Mouse (Mus musculus) liver, embryonic 11.5 days (tissue): ENCODE data around the gene Atp12a. TPM values are rescaled to one million over a fixed set of nuclear protein-coding genes. Genes with fewer than 3 reads are reported as not detected.

Source experiments
- ATAC-seq: fragments of 200-750 bp; cut with Nextera tagmentation; replicated peaks from 2 replicates; pipeline ENCODE4 v1.8.0; 2017; ENCODE audit warnings: moderate number of reproducible peaks, mild to moderate bottlenecking, moderate TSS enrichment, moderate library complexity; ENCODE audit not compliant: low FRiP score
- DNase-seq: peaks from one replicate; pipeline ENCODE4 v3.0.0-alpha.2; 2017; ENCODE audit warnings: low spot score
- H3K27ac ChIP-seq: fragments of 300-500 bp; sonication (generic); 2 replicates; pipeline ENCODE4 v1.5.1; 2014; ENCODE audit warnings: mild to moderate bottlenecking, low read depth, low read length, control low read depth
- H3K27me3 ChIP-seq: fragments of 300-500 bp; sonication (generic); replicated peaks from 2 replicates; pipeline ENCODE4 v1.6.1; 2014; ENCODE audit warnings: low read length, mixed read lengths; ENCODE audit not compliant: control insufficient read depth, insufficient read depth
- H3K36me3 ChIP-seq: fragments of 300-500 bp; sonication (generic); 2 replicates; pipeline ENCODE4 v1.6.1; 2014; ENCODE audit warnings: mild to moderate bottlenecking, low read length, moderate library complexity, mixed read lengths; ENCODE audit not compliant: control insufficient read depth, insufficient read depth
- H3K4me1 ChIP-seq: fragments of 300-500 bp; sonication (generic); replicated peaks from 2 replicates; pipeline ENCODE4 v1.6.1; 2014; ENCODE audit warnings: low read length, mixed read lengths; ENCODE audit not compliant: control insufficient read depth, insufficient read depth
- H3K4me2 ChIP-seq: fragments of 300-500 bp; sonication (generic); 2 replicates; pipeline ENCODE4 v1.6.1; 2014; ENCODE audit warnings: mild to moderate bottlenecking, control low read depth, moderate library complexity
- H3K4me3 ChIP-seq: fragments of 300-500 bp; sonication (generic); 2 replicates; pipeline ENCODE4 v1.5.1; 2014; ENCODE audit warnings: low read depth, low read length, control low read depth
- H3K9ac ChIP-seq: fragments of 300-500 bp; sonication (generic); 2 replicates; pipeline ENCODE4 v1.6.1; 2014; ENCODE audit warnings: low read depth, low read length, control low read depth
- H3K9me3 ChIP-seq: fragments of 300-500 bp; sonication (generic); 2 replicates; pipeline ENCODE4 v1.6.1; 2016; ENCODE audit warnings: low read length, inconsistent platforms, mixed read lengths; ENCODE audit not compliant: control insufficient read depth
- WGBS: fragments of 180-500 bp; shearing (Covaris S2); extraction: QIAGEN DNeasy Blood & Tissue Kit; methylation state at CpG from one replicate; pipeline ENCODE4 v1.1.7; 2014; 5-methylcytosine and 5-hydroxymethylcytosine counted together
- polyA plus RNA-seq: library from polyadenylated mRNA; unstranded; fragments of >200 nt; fragmentation: Nextera tagmentation; extraction: Ambion mirVana; gene quantifications from 2 replicates; pipeline ENCODE4 v1.2.1, GENCODE M21; 2014

The Atp12a gene
- 0.14 TPM in 1 of 2 replicates, not detected in the other for polyA plus RNA-seq

DNA sequence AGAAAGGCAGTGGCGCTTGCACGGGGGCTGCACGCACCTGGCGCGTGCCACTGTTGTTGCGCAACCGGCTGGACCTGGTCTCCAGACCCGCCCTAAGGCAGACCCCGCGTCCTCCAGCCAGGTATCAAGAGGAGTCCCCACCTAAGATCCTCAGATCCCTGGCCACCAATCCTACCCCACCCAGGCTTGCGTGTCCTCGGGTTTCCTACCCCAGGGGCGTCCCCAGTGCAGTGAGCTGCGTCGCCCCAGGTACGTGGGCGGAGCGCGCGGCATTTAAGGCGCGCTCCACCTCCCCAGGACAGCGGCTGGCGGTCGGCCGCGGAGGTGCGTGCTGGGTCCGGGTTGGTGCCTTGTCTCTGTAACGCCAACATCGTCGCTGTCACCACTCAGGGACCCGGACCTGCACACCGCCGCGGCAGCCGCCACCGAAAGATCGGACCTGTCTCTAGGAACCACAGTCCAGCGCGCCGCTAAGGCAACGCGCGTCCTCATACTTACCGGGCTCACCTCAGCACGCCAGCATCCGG, at the start of gene Atp12a:
TSS of gene Atp12a (plus strand) at position 358 of the 527 bp plus-strand sequence.
- no peak for ATAC-seq
- no peak within 1 kb of the TSS for H3K27ac ChIP-seq

DNA sequence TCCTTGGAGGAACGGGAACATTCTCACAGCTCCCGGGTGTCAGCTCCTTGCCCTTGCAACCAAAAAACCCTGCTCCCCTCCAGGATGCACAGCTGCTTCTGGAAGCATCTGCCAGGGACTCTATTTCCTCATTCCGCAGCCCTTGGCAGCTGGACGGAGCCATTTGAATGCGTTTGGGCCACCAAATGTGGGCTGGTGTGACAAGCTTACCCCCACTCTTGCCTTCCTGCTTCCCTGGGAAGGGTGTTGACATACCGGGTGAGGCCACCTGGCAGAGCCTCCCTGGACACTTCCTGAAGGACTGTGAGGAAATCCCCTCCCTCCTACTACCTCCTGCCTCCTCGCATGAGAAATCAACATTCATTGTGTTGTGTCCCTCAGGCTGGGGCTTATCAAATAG, 49.3 kb upstream of the Atp12a start:
- Histone ChIP-seq H3K4me2 (no peak overlapping the region), H3K9ac (no peak overlapping the region), H3K27me3 (no peaks in the 10 kb centered on the region), H3K36me3 (no peaks in the 10 kb centered on the region), H3K4me1 (no peaks in the 10 kb centered on the region), H3K9me3 (no peaks in the 10 kb centered on the region), H3K4me3 (no peak overlapping the region), H3K27ac (no peak overlapping the region)
- 32% methylated on average over 7 of the region's 7 CpGs for WGBS
- DNase-seq (no peak), ATAC-seq (no peak)

More for the DNA sequence above, at the start of gene Atp12a:
- Histone ChIP-seq H3K36me3 (no peaks in the 10 kb centered on the region), H3K4me2 (peak within 1 kb of the TSS; percentile 64), H3K4me1 (no peaks in the 10 kb centered on the region), H3K9me3 (no peaks in the 10 kb centered on the region), H3K9ac (no peak within 1 kb of the TSS), H3K4me3 (peak within 1 kb of the TSS; percentile 31), H3K27me3 (peaks cover 58% of the 10 kb centered on the region)
- WGBS, result 4% methylated on average over 48 of the region's 48 CpGs
- DNase-seq, result no peak

DNA sequence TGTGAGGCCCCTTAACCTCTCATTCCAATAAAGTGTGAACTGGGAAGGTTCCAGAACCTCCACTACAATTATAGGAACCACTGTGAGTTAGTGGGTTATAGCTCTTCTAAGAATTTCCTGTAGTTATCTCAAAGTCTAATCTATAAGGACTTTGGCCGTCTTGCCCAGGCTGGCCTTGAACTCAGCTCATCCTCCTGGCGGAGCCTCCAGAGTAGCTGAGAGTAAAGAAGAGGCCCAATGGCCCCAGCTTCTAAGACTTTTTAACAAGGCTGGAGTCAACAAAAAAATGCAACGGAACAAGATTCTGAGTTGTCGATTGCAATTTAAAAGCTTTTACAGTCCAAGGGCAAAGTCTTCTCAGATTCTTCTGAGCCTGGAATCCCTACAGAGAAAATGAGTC, 48.5 kb upstream of the Atp12a start:
- no peak overlapping the region for H3K4me3 ChIP-seq
- DNase-seq, result no peak
- H3K9ac ChIP-seq, result no peak overlapping the region
- ATAC-seq, result no peak
- no peaks in the 10 kb centered on the region for H3K27me3 ChIP-seq
- H3K27ac ChIP-seq, result no peak overlapping the region
- no peaks in the 10 kb centered on the region for H3K36me3 ChIP-seq
- no peaks in the 10 kb centered on the region for H3K4me1 ChIP-seq
- H3K9me3 ChIP-seq, result no peaks in the 10 kb centered on the region
- WGBS, result 79% methylated on average over 4 of the region's 4 CpGs
- no peak overlapping the region for H3K4me2 ChIP-seq

DNA sequence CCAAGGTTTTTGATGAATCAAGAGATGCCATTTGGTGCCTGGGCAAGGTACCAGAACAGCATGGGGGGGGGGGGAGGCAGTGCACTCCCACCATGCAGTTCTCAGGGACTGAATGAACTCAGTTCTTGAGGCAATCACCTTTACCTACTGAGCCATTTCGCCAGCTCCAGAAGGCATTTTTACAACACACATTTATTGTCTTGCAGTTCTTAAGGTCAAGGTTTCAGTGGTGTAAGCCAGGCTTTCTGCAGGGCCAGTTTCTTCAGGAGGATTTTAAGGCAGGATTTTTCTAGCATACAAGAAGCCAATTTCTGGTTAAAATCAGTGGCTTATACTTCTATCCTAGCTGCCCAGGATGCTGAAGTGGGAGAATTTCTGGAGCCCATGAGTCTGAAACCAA, 41.9 kb upstream of the Atp12a start:
- DNase-seq, result no peak
- Histone ChIP-seq H3K27me3 (no peaks in the 10 kb centered on the region), H3K4me1 (no peaks in the 10 kb centered on the region), H3K4me3 (no peak overlapping the region), H3K4me2 (no peak overlapping the region), H3K9me3 (no peaks in the 10 kb centered on the region), H3K36me3 (no peaks in the 10 kb centered on the region), H3K27ac (no peak overlapping the region), H3K9ac (no peak overlapping the region)
- ATAC-seq, result no peak
- 82% methylated on average over 1 of the region's 1 CpGs for WGBS

DNA sequence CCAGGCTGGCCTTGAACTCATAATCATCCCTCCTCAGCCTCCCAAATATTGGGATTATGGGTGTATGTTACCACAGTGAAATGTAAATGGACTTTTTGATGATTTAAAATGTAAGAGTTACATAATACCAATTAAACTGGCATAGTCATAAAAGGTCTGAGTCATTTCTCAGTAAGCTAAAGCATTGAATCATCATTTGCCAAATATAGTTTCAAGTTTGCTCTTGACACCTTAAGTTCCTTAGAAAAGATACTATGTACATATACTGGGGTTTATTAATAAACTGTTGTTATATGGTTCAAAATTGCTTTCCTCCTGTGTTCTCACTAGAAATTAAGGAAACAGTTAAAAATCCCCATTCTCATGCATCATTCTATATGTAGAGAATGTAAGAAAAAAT, 39.8 kb upstream of the Atp12a start:
- Histone ChIP-seq H3K27me3 (no peaks in the 10 kb centered on the region), H3K4me2 (no peak overlapping the region), H3K4me1 (no peaks in the 10 kb centered on the region), H3K36me3 (no peaks in the 10 kb centered on the region), H3K9me3 (no peaks in the 10 kb centered on the region), H3K9ac (no peak overlapping the region), H3K4me3 (no peak overlapping the region), H3K27ac (no peak overlapping the region)
- no peak for DNase-seq
- ATAC-seq, result no peak

DNA sequence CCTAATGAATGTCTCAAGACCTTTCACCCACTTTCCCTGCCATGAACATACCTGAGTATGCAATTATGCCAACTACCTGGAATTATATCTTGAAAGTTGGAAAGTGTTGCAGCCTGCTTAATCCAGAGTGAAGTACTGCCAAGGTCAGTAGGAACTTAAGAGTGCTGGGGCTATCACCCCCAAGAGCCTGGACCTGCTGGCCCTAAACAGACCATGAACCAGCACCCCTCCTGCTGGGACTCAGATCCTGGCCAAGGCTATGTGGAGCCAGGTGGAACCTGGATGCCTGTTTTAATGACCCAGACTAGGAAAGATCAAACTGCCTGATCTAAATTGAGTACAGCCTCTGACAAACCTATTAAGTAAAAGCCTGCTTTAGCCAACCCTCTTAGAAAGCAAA, 31.2 kb upstream of the Atp12a start:
- H3K4me3 ChIP-seq, result no peak overlapping the region
- no peak for ATAC-seq
- no peaks in the 10 kb centered on the region for H3K36me3 ChIP-seq
- no peaks in the 10 kb centered on the region for H3K27me3 ChIP-seq
- H3K4me1 ChIP-seq, result no peaks in the 10 kb centered on the region; the same call in 1 of the 2 replicates
- no peak overlapping the region for H3K4me2 ChIP-seq
- H3K9me3 ChIP-seq, result no peaks in the 10 kb centered on the region
- no peak for DNase-seq
- H3K9ac ChIP-seq, result no peak overlapping the region
- no peak overlapping the region for H3K27ac ChIP-seq

DNA sequence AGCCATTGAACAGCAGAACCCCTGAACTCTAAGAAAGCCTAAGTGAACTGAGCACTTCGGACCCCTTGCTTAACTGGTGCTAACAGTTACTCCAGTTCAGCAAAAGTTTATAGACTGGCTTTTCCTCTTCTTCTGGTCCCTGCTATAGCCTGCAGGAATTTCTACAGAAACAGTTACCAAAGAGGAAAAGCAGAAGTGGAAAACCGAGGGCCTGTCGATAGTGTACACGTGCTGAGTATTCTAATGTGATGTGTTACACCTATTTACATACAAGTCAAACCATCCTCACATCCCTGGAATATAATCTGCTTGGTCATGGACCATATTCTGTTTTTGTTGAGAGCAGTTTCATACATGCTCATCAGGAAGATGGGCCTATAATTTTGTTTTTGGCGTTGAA, 30.4 kb upstream of the Atp12a start:
- Histone ChIP-seq H3K4me2 (no peak overlapping the region), H3K36me3 (no peaks in the 10 kb centered on the region), H3K9ac (no peak overlapping the region), H3K4me1 (no peaks in the 10 kb centered on the region; the same call in 1 of the 2 replicates), H3K4me3 (no peak overlapping the region), H3K27ac (no peak overlapping the region), H3K27me3 (no peaks in the 10 kb centered on the region), H3K9me3 (no peaks in the 10 kb centered on the region)
- DNase-seq (no peak), ATAC-seq (no peak)
- 86% methylated on average over 5 of the region's 5 CpGs for WGBS

DNA sequence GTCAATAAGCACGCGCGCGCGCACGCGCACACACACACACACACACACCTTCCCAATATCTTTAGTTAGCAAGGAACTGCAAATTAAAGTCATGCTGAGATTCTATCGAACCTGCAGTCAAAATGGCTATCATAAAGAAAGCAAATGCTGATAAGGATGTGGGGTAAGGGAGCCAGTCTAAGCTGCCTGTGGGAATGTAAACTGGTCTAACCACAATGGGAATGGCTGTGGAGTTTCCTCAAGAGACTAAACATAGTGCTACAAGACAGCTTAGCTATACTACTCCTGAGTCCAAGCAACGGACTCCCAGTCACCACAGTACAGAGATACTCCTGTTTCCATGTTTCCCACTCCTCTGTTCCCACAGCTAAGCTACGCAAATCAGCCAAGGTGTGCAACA, 28.8 kb upstream of the Atp12a start:
- H3K27me3 ChIP-seq, result no peaks in the 10 kb centered on the region
- no peak for DNase-seq
- no peaks in the 10 kb centered on the region for H3K9me3 ChIP-seq
- 86% methylated on average over 10 of the region's 10 CpGs for WGBS
- no peak overlapping the region for H3K9ac ChIP-seq
- H3K4me3 ChIP-seq, result no peak overlapping the region
- no peaks in the 10 kb centered on the region for H3K36me3 ChIP-seq
- no peak for ATAC-seq
- no peaks in the 10 kb centered on the region; the same call in 1 of the 2 replicates for H3K4me1 ChIP-seq
- no peak overlapping the region for H3K4me2 ChIP-seq
- no peak overlapping the region for H3K27ac ChIP-seq

DNA sequence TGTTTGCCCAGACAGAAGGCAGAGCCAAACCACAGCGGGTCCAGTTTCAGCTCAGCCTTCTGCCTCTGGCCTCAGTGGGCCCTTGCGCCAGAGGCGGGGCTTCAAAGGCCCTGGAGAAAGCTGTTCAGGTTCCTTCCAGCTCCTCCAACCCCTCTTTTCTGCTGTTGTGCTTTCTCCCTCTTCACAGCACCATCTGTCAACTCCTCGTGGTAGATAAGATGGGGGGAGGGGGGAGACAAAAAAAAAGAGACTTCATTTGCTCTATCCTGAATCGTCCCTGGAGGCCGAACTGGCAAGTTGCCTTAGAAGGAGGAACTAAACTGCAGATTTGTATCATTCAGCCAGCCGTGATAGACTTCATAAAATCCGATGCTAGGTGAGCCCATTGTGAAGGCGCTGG, 27.8 kb upstream of the Atp12a start:
- no peaks in the 10 kb centered on the region for H3K36me3 ChIP-seq
- 36% methylated on average over 9 of the region's 9 CpGs for WGBS
- no peak for DNase-seq

More for the DNA sequence above, 27.8 kb upstream of the Atp12a start:
- Histone ChIP-seq H3K27ac (no peak overlapping the region), H3K4me1 (no peaks in the 10 kb centered on the region; the same call in 1 of the 2 replicates), H3K27me3 (no peaks in the 10 kb centered on the region), H3K4me3 (no peak overlapping the region), H3K4me2 (no peak overlapping the region), H3K9ac (no peak overlapping the region), H3K9me3 (no peaks in the 10 kb centered on the region)
- ATAC-seq, result no peak
